Mouse (Mus musculus) megakaryocyte, embryonic 14.5 days (primary cell): ENCODE measurements around the gene Asb13.

Experiments
- FLI1 ChIP-seq: IDR thresholded peaks from 2 replicates; pipeline ENCODE4 v1.6.1; 2012; ENCODE audit warnings: low read length, inconsistent platforms, mixed read lengths
- GATA1 ChIP-seq: IDR thresholded peaks from 3 replicates; pipeline ENCODE4 v1.6.1; 2012; ENCODE audit warnings: mixed read lengths, low read length, inconsistent platforms, borderline replicate concordance

- TF ChIP-seq GATA1 (no peak), FLI1 (no peak)
Measured at GRCm38 (mm10) chr13:3665308-3665723, 31.5 kb downstream of the Asb13 start.
